Comparison of ENCODE assay signal across 11 mouse cellular contexts in genomic region chr11:62079100-62079857, GRCm38 (mm10).
DNase-seq lines count a peak whose midpoint lies in the region; ATAC-seq and TF ChIP-seq lines count a peak whose summit lies in the region.
"Had no signal": no experiment of that assay in that cellular context is flagged by ENCODE, and none has a peak within 500 bp of the region (broad histone marks: within the 10 kb centered on the region; RNA-seq: fewer than 3 reads in every experiment).

No protein-coding gene starts in this region.

- TF ChIP-seq CTCF in hindbrain, postnatal 0 days (IDR thresholded peaks at IDR 0.05; ENCODE audit: low read depth), result no peak
- no peak for TF ChIP-seq CTCF in embryonic fibroblast, embryonic 13.5 days (IDR thresholded peaks at IDR 0.05; ENCODE audit: borderline replicate concordance, insufficient read depth, low read length)

- no peaks in the 10 kb centered on the region for H3K9me3 ChIP-seq in hindbrain, postnatal 0 days (ENCODE audit: low read length)
- no peaks in the 10 kb centered on the region for H3K9me3 ChIP-seq in hindbrain, embryonic 10.5 days
- H3K9me3 ChIP-seq: forebrain, embryonic 15.5 days had no signal

- H3K36me3 ChIP-seq in hindbrain, postnatal 0 days (ENCODE audit: insufficient read depth, low read length), result no peaks in the 10 kb centered on the region
- H3K36me3 ChIP-seq in hindbrain, embryonic 10.5 days, result no peaks in the 10 kb centered on the region
- H3K36me3 ChIP-seq: forebrain, embryonic 15.5 days had no signal

- TF ChIP-seq POLR2A in embryonic fibroblast, embryonic 13.5 days (IDR thresholded peaks at IDR 0.05; ENCODE audit: low read depth, low read length), result no peak

- DNase-seq in hindbrain, postnatal 0 days (ENCODE audit: low spot score), result no peak
- DNase-seq in hindbrain, embryonic 10.5 days (ENCODE audit: low spot score), result no peak
- peak; percentile 46 for DNase-seq in CD4-positive helper T cell, adult 2 months (ENCODE audit: low read depth, low spot score)
- peak; percentile 31 for DNase-seq in thymus, postnatal 25 days
- DNase-seq in urinary bladder, postnatal 25 days (ENCODE audit: low spot score), result no peak
- DNase-seq in spleen, postnatal 14 days (ENCODE audit: low spot score in 2 of 2), result no peak
- DNase-seq: cerebellum, adult 11 months; kidney, adult 9 months; liver had no signal

- ATAC-seq in hindbrain, postnatal 0 days, result no peak
- ATAC-seq: forebrain, embryonic 15.5 days had no signal

- no peak overlapping the region for H3K27ac ChIP-seq in hindbrain, postnatal 0 days
- no peak overlapping the region for H3K27ac ChIP-seq in hindbrain, embryonic 10.5 days
- peak overlapping the region; percentile 27; the same call in 1 of the 2 replicates for H3K27ac ChIP-seq in embryonic fibroblast, embryonic 13.5 days (ENCODE audit: insufficient read depth, low read length)
- H3K27ac ChIP-seq: forebrain, embryonic 15.5 days had no signal

- H3K9ac ChIP-seq in hindbrain, postnatal 0 days (replicated peaks; ENCODE audit: low read length), result no peak overlapping the region
- H3K9ac ChIP-seq: forebrain, embryonic 15.5 days had no signal

- no peaks in the 10 kb centered on the region for H3K27me3 ChIP-seq in hindbrain, postnatal 0 days (ENCODE audit: insufficient read depth, low read length)
- peaks cover 4% of the 10 kb centered on the region; the same call in 1 of the 2 replicates for H3K27me3 ChIP-seq in hindbrain, embryonic 10.5 days (ENCODE audit: insufficient read depth, poor library complexity, severe bottlenecking)
- H3K27me3 ChIP-seq: forebrain, embryonic 15.5 days had no signal

- 86% methylated on average over 8 of the region's 8 CpGs for WGBS in hindbrain, postnatal 0 days
- 92% methylated on average over 8 of the region's 8 CpGs for WGBS in hindbrain, embryonic 10.5 days

- peaks cover 5% of the 10 kb centered on the region; the same call in 1 of the 2 replicates for H3K4me1 ChIP-seq in hindbrain, postnatal 0 days (ENCODE audit: insufficient read depth, low read length)
- peaks cover 13% of the 10 kb centered on the region for H3K4me1 ChIP-seq in hindbrain, embryonic 10.5 days (replicated peaks)
- H3K4me1 ChIP-seq in embryonic fibroblast, embryonic 13.5 days (ENCODE audit: control insufficient read depth, insufficient read depth, low read length), result peaks cover 11% of the 10 kb centered on the region

- peak overlapping the region; percentile 25 for H3K4me2 ChIP-seq in hindbrain, postnatal 0 days (ENCODE audit: low read depth, low read length)
- H3K4me2 ChIP-seq: forebrain, embryonic 15.5 days had no signal

- H3K4me3 ChIP-seq in hindbrain, postnatal 0 days (ENCODE audit: low read length), result 0 out of 2 replicates have a peak overlapping the region, but pooled peaks have one; percentile 4
- H3K4me3 ChIP-seq in hindbrain, embryonic 10.5 days, result no peak overlapping the region
- H3K4me3 ChIP-seq in embryonic fibroblast, embryonic 13.5 days (ENCODE audit: insufficient read depth, low read length), result peak overlapping the region; percentile 27; the same call in 1 of the 2 replicates
- H3K4me3 ChIP-seq: forebrain, embryonic 15.5 days had no signal

Comparison
In these comparisons a context has a peak if more than half of its experiments do, and no peak if none do; other contexts are left out.
1. DNase-seq: peak in CD4-positive helper T cell, adult 2 months (single experiment) and thymus, postnatal 25 days (single experiment); none in hindbrain, postnatal 0 days (single experiment), hindbrain, embryonic 10.5 days (single experiment), urinary bladder, postnatal 25 days (single experiment) and spleen, postnatal 14 days (0 of 2).